Mouse (Mus musculus): Measurements from ENCODE around the gene Tnfrsf11a. TPM values are rescaled to one million over a fixed set of nuclear protein-coding genes. Genes with fewer than 3 reads are reported as not detected.
"Not testable (repeated sequence)": the region's sequence is repeated elsewhere in the genome, so short reads cannot be mapped to it uniquely, and the experiment has no call there.

Tnfrsf11a gene
- total RNA-seq, 1 experiment from 2014 or later, result 1.9 TPM

DNA sequence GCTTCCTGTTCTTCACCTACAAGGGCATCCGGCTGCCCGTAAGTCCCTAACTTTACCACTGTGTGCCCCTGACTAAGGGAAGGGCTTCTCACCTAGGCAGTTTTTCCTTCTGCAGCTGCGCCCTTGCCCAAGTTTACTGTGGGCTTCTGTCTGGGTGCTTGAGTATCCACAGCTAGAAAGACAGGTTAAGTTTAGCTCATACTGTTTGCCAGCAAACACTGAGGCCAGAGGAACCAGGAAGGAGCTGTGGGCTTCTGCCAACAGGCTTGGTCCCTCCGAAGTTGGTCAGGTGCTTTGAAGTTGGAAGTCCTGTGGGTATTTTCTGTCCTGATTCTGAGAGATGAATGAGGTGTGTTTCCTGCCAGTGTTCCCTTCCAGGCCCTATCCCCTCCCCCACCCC, 4.6 kb downstream of the Tnfrsf11a start:
- no peak for DNase-seq

DNA sequence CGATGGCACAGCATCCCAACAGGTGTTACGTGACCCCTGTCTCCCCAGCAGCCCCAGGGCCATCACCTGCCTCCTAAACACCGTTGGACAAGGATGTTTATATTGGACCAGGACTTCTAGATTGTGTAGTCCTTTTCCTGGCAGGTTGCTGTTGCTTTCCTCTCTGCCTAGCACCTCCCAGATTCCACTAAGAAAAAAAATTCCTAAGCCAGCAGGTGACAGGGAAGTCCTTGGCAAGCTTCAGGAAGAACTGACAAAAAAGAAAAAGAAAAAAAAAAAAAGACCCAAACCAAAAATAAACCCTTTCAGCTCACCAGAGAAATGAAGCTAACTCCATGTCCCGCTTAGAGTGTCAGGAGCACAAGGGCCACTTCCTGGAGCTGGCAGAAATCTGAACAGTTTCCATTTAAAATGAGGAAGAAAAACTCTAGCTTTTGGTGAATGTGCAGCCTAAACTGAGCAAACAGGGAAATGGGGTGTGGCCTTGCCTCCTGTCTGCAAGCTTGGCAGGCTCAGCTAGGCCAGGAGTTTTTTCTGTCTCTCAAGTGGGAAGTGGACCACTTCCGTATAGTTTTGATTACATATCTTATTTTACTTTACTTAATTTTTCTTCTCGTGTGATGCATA, 6.3 kb downstream of the Tnfrsf11a start:
- DNase-seq, result no peak

DNA sequence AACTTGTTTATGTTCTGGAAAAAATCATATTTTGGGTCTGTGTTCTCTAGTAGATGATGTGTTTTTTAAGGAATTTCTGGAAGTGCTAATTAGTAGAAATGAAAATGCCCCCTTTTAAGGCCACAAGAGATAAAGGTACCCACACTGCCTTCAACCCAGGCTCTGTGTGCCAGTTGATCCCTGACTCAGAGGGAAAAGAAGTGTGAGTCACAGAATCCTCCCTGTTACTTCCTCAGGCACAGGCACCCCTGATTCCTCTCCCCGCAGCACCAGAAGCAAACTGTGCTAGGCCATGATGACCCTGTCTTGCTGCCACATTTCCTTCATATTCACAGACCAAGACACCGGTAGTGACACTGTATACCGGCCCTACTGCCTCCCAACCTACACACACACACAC, 9.6 kb downstream of the Tnfrsf11a start:
- DNase-seq, result no peak

- no peak for DNase-seq
Observed at GRCm38 (mm10) chr1:105794670-105795069, 14.2 kb downstream of the Tnfrsf11a start.

DNA sequence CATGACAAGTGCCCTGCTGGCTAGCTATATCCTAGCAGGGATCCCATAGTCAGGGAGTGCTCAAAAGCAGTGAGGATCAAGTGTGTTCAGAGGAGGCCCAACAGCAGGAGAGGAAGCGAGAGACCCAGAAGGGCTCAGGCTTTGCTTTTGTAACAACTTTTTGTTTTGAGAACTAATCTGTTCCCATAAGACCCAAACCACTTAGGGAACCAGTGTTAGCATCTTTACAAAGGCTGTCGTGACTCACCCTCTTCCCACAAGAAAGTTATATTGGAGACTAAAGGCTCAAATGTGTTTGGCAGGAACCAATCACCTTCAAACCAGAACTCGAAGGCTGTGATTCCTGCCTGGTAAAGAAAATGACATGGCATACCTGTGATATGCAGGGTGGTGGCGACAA, 15.2 kb downstream of the Tnfrsf11a start:
- no peak for DNase-seq

DNA sequence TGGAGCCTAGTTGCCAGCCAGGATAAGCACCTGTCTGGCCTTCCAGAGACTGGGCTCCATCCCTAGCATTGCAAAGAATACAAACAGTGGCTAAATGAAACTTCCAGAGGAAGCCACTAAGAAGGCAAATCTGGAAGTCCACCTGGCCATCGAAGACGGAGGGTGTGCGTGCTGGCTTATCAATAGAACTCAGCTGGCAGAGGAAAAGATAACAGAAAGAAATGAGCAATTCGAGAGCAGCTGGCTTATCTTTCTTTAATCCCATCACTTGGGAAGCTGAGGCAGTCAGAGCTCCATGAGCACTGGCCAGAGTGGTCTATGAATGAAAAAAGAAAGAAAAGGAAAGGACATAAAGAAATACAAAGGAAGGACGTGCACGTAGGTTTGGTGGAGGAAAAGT, 20.1 kb downstream of the Tnfrsf11a start:
- no peak for DNase-seq

- DNase-seq, result no peak
Observed at GRCm38 (mm10) chr1:105801252-105801651, 20.7 kb downstream of the Tnfrsf11a start.

- no peak for DNase-seq
Observed at GRCm38 (mm10) chr1:105802941-105803340, 22.4 kb downstream of the Tnfrsf11a start.

DNA sequence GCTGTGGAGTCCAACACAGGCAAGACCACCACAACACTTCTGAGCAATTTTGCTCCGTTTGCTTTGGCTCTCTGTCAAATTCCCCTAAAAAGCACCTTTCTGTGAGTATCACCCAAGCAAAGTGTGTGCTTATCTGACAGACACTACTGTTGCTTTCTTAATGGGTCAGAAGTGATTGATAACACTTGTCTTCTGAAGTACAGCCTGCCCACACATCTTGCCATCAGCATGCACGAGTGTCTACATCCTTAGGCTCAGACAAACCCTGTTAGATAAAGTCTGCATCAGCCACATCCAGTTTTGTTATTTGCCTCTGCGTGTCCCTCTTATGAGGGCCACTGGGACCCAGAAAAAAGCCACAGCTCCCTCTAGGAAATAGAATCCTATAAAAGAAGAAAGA, 23.8 kb downstream of the Tnfrsf11a start:
- no peak for DNase-seq

DNA sequence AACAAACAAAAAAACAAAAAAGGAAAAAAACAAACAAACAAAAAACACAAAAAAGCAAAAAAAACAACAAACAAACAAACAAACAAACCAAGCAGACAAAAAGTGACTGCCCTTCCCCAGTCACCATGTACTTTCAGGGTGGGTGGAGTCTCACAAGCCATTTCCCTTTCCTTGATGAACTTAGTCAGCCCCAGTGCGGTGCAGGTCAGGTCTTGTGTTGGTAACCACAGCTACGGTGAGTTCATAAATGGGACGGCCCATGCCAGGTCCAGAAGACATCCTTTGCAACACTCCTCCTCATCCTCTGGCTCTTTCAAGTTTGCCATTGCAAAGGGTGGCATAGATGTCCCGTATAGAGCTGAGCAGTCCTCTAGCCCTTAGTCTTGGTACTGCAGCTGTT, 25.0 kb downstream of the Tnfrsf11a start:
- no peak for DNase-seq

GRCm38 (mm10) chr1:105807028-105807722, 26.7 kb downstream of the Tnfrsf11a start:
- DNase-seq, result no peak

DNA sequence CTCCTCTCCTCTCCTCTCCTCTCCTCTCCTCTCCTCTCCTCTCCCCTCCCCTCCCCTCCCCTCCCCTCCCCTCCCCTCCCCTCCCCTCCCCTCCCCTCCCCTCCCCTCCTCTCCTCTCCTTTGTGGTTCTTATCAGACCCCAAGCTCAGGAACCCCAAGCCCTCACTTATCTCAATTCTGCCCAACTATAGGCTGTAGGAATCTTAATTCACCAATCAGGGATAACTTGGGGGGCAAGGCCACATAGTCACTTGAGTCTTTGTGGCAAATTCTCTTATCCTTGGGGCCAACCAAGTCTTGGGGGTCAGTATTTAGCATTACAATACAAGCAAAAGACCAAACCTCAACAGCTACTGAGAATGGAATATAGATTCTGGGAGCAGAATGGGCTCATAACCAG, 31.5 kb downstream of the Tnfrsf11a start:
- not testable (repeated sequence) for DNase-seq

GRCm38 (mm10) chr1:105812960-105813708, 32.6 kb downstream of the Tnfrsf11a start:
- DNase-seq, result no peak

- DNase-seq, result no peak
Observed at GRCm38 (mm10) chr1:105813709-105814061, 33.2 kb downstream of the Tnfrsf11a start.

- no peak for DNase-seq
Observed at GRCm38 (mm10) chr1:105814402-105815270, 34.1 kb downstream of the Tnfrsf11a start.

GRCm38 (mm10) chr1:105815310-105815709, 34.8 kb downstream of the Tnfrsf11a start:
- DNase-seq, result no peak

DNA sequence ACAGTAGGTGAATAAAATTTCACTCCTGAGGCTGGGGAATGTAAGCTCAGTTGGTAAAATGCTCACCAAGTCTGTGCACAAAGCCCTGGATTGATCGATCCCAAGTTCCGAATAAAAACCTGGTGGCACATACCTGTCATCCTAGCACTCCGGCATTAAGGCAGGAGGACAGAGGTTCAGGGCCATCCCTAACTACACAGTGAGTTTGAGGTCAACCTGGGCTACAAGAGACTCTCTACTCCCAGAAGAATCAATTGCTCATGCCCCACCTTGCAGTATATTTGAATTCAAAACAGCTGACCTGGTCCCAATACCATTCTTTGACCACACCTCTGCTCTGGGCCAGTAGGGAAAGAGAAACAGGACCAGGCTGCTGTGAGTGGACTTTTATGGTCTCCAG, 35.2 kb downstream of the Tnfrsf11a start:
- no peak for DNase-seq

GRCm38 (mm10) chr1:105819031-105819430, 38.5 kb downstream of the Tnfrsf11a start:
- DNase-seq, result no peak

- DNase-seq, result no peak
Observed at GRCm38 (mm10) chr1:105819740-105820139, 39.2 kb downstream of the Tnfrsf11a start.

DNA sequence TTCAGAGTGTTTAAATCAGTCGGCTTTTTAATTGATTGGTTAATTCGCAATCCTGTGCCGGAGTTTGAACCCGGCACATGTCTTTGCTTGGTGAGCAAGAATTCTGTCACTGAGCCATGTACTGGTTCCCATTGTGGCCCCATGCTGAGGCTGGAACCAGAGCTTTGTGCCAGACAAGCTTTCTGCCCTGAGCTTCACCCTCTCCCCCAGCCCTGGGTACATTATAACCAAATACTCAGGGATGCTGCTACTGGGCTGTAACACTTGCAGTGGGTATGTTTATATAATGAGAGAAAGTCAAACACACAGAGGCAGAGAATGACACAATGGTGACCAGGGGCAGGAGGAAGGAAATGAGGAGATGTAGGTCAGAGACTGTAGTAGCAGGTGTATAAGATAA, 43.8 kb downstream of the Tnfrsf11a start:
- DNase-seq, result no peak

DNA sequence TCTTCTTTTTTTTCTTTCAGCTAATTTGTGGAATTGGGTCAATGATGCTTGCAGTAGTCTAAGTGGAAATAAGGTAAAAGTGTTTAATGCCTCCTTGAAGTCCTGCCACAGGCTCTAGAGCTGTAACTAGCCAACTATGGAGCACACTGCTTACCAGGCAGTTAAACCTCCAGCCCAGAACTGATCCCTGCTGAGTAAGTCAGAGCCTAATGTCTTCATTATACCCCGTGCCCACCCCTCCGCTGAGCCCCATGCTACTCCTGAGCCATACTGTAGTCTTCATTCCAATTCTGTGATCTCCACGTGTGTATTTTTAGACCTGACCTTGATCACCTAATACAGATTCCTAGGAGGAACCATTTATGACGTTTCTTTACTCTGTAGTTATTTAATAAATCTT, 44.5 kb downstream of the Tnfrsf11a start:
- no peak for DNase-seq

DNA sequence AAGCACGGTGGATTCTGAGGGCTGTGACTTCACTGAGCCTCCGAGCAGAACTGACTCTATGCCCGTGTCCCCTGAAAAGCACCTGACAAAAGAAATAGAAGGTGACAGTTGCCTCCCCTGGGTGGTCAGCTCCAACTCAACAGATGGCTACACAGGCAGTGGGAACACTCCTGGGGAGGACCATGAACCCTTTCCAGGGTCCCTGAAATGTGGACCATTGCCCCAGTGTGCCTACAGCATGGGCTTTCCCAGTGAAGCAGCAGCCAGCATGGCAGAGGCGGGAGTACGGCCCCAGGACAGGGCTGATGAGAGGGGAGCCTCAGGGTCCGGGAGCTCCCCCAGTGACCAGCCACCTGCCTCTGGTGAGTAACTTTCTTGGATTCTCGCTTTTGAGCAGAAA, 46.9 kb downstream of the Tnfrsf11a start:
- DNase-seq, result no peak
